Mouse (Mus musculus) limb, embryonic 12.5 days (tissue): ENCODE measurements around the gene Cdc42bpg. TPM values are rescaled to one million over a fixed set of nuclear protein-coding genes. Genes with fewer than 3 reads are reported as not detected.

ENCODE experiments used
- microRNA counts: library from miRNA; unstranded; fragments of <30 nt; microRNA quantifications from one replicate; lab custom pipeline; 2017
- microRNA-seq: library from miRNA; unstranded; fragments of <30 nt; microRNA quantifications from one replicate; pipeline ENCODE4, GENCODE M21; 2017
- polyA plus RNA-seq: library from polyadenylated mRNA; unstranded; fragments of >200 nt; fragmentation: Nextera tagmentation; extraction: Ambion mirVana; gene quantifications from 2 replicates; pipeline ENCODE4 v1.2.1, GENCODE M21; 2016

The Cdc42bpg gene
- polyA plus RNA-seq, 1 experiment from 2014 or later, result 0.69 TPM

MicroRNA genes within 50 kb of the gene (microRNA counts, 519-probe panel; counts per million panel counts)
- microRNA mmu-miR-192 (lab: Ali Mortazavi, UCI), result not detected

Small RNAs within 50 kb of the gene (microRNA-seq; reads per million reads assigned to microRNA genes)
- gene Mir192 (66.0 reads per million, percentile 46 among the genes with 10 or more reads in this experiment), gene Mir194-2 (48.1 reads per million, percentile 43 among the genes with 10 or more reads in this experiment), gene Mir6989 (0.70 reads per million)

Other genes with a start within 250 kb of the Cdc42bpg start
- gene Mrpl49, start 248.7 kb upstream of the Cdc42bpg start, polyA plus RNA-seq, result 76.7 and 79.1 TPM in 2 replicates
- gene Fau, start 248.6 kb upstream of the Cdc42bpg start, polyA plus RNA-seq, result 775 and 779 TPM in 2 replicates
- 33.1 and 39.0 TPM in 2 replicates for gene Znhit2, start 245.3 kb upstream of the Cdc42bpg start, polyA plus RNA-seq
- gene Tm7sf2, start 238.1 kb upstream of the Cdc42bpg start, polyA plus RNA-seq, result 24.4 and 26.3 TPM in 2 replicates
- gene Vps51, start 229.2 kb upstream of the Cdc42bpg start, polyA plus RNA-seq, result 67.7 and 72.7 TPM in 2 replicates
- not detected in 2 replicates for gene Tmem262, start 226.4 kb upstream of the Cdc42bpg start, polyA plus RNA-seq
- gene Gm28374, start 224.2 kb upstream of the Cdc42bpg start, polyA plus RNA-seq, result 2.7 and 4.1 TPM in 2 replicates
- gene Zfpl1, start 221.5 kb upstream of the Cdc42bpg start, polyA plus RNA-seq, result 71.5 and 75.6 TPM in 2 replicates
- gene Cdca5, start 221.5 kb upstream of the Cdc42bpg start, polyA plus RNA-seq, result 45.1 and 49.7 TPM in 2 replicates
- gene AC131692.1, start 212.0 kb upstream of the Cdc42bpg start, polyA plus RNA-seq, result 0.56 and 0.82 TPM in 2 replicates
- gene Naaladl1, start 200.7 kb upstream of the Cdc42bpg start, polyA plus RNA-seq, result 0.54 and 0.71 TPM in 2 replicates
- gene Sac3d1, start 187.8 kb upstream of the Cdc42bpg start, polyA plus RNA-seq, result 55.0 and 58.8 TPM in 2 replicates
- gene Snx15, start 178.2 kb upstream of the Cdc42bpg start, polyA plus RNA-seq, result 33.1 and 33.2 TPM in 2 replicates
- gene Batf2, start 165.5 kb upstream of the Cdc42bpg start, polyA plus RNA-seq, result not detected in 2 replicates
- gene Arl2, start 164.9 kb upstream of the Cdc42bpg start, polyA plus RNA-seq, result 78.2 and 83.4 TPM in 2 replicates
- not detected in 2 replicates for gene Majin, start 122.1 kb upstream of the Cdc42bpg start, polyA plus RNA-seq
- gene Gpha2, start 80.1 kb upstream of the Cdc42bpg start, polyA plus RNA-seq, result 2.0 and 2.4 TPM in 2 replicates
- 22.7 and 23.7 TPM in 2 replicates for gene Ppp2r5b, start 70.6 kb upstream of the Cdc42bpg start, polyA plus RNA-seq
- 11.1 and 11.2 TPM in 2 replicates for gene Atg2a, start 64.8 kb upstream of the Cdc42bpg start, polyA plus RNA-seq
- gene Ehd1, start 29.7 kb upstream of the Cdc42bpg start, polyA plus RNA-seq, result 71.5 and 71.6 TPM in 2 replicates
- 103 and 107 TPM in 2 replicates for gene Men1, start 28.5 kb downstream of the Cdc42bpg start, polyA plus RNA-seq
- 13.5 and 13.6 TPM in 2 replicates for gene Map4k2, start 34.7 kb downstream of the Cdc42bpg start, polyA plus RNA-seq
- 164 and 171 TPM in 2 replicates for gene Sf1, start 57.2 kb downstream of the Cdc42bpg start, polyA plus RNA-seq
- 6.3 and 6.5 TPM in 2 replicates for gene Pygm, start 77.9 kb downstream of the Cdc42bpg start, polyA plus RNA-seq
- 16.3 and 16.8 TPM in 2 replicates for gene Rasgrp2, start 92.9 kb downstream of the Cdc42bpg start, polyA plus RNA-seq
- gene Nrxn2, start 112.3 kb downstream of the Cdc42bpg start, polyA plus RNA-seq, result 1.8 and 2.4 TPM in 2 replicates
- not detected in 2 replicates for gene Slc22a12, start 236.6 kb downstream of the Cdc42bpg start, polyA plus RNA-seq